Mouse (Mus musculus) adrenal gland, adult 8-10 months (tissue): Measurements from ENCODE around the gene Gm11146. TPM values are rescaled to one million over a fixed set of nuclear protein-coding genes. Genes with fewer than 3 reads are reported as not detected.
A peak's percentile ranks its signal among the peaks of the same experiment; 100 is the strongest.

ENCODE experiments used
- DNase-seq: peaks from one replicate; pipeline ENCODE4 v3.0.0; 2022
- total RNA-seq, 4 experiments: library from RNA; stranded (reverse); gene quantifications; 2 replicates each; pipeline ENCODE4 v1.2.4; 2022

The Gm11146 gene
- total RNA-seq: not detected

DNA sequence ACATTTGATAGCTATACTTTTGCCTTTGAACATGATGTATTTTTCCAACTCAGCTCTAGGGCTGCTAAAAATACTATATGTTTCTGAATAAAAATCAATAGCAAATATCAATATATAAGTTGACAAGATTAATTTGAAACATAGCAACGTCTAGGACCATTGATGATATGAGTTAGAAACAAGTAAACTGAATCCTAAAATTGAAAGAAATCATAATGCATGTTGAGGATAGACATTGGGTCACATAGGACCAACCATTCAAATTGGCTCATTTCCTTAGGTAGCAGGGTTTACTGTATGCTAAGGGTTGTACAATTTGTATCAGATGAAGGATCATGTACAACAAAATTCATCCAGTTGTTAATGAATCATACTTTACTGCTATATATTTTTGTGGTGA is at the start of gene Gm11146:
Gene Gm11146 (minus strand): TSS at position 101 of the 400 bp plus-strand sequence.
- DNase-seq: no peak

DNA sequence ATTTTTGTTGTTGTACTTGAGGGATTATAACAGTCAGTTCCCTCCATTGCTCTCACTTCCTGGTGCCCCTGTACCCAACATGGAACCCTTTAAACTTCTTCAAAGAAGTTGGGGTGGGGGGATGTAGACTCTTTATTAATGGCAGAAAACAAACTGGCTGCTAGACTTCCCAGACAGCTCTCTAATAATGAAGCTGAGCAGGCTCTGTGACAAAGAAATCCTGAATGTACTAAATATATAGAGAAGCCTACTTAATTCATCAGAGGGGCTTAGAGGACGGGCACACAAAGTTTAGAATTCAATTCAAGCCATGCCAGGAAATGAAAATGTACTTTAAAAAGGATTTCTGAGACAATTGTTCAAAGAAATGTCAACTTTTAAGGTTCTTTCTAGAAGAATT is 48.7 kb upstream of the Gm11146 start:
- no peak for DNase-seq

GRCm38 (mm10) chr16:77649006-77649405 is 47.1 kb upstream of the Gm11146 start:
- no peak for DNase-seq

- no peak for DNase-seq
Measured at GRCm38 (mm10) chr16:77648181-77648580, 46.3 kb upstream of the Gm11146 start.

DNA sequence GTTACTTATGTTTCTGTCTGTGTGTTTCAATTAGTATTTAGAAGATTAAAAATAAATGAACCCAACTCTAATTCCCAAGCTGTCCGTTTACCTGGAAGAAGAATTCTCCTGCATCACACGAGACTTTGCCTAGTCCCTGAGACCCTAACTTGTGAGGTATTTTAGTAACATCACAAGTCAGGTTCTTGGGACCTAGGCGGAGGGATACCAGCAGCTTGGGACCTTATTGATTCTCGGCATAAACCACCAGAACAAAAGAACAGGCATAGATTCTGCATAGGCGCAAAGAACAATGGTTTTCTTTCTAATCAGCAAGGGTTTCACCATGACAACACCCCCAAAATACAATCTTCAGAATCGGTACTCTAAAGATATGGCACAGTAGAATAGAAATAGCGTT is 44.3 kb upstream of the Gm11146 start:
- DNase-seq: no peak

- no peak for DNase-seq
Measured at GRCm38 (mm10) chr16:77644976-77645375, 43.1 kb upstream of the Gm11146 start.

DNA sequence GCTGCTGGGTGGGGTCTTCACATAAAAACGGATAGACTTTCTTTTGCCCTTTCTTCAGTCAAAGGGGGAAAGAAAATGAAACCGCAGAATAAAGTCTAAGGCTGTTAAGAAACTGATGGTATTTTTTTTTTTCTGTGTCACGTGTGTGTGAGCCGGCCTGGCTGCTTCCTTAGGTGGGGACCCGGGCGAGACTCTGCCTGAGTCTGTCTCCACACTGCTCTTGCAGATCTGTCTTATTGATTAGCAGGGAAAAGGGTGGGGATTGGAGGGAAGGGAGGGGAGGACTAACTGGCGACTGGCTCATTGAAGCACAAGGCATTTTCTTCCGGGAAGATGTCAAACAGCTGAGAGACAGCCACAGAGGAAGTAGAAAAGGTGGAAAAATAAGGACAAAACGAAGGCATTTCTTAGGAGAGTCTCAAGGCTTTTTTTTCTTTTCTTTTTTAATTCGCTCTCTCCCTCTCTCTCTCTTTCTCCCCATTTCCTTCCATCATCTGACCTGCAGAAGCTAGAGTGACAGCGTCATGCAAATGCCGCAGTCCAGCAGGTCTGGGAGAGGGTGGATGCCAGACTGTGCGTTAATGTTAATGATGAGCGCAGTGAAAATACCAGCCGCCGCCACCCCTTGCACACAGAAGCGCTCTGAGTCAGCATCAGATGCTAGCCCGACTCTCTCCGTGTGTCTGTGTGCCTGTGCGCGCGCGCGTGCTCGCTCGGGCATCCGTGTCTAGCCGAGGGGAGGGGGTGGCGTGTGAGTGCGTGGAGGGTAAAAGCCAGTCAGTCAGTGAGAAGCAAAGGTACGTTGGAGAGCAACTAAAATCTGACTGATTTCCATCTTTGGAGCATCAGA is 42.2 kb upstream of the Gm11146 start:
- peak; percentile 58 for DNase-seq

DNA sequence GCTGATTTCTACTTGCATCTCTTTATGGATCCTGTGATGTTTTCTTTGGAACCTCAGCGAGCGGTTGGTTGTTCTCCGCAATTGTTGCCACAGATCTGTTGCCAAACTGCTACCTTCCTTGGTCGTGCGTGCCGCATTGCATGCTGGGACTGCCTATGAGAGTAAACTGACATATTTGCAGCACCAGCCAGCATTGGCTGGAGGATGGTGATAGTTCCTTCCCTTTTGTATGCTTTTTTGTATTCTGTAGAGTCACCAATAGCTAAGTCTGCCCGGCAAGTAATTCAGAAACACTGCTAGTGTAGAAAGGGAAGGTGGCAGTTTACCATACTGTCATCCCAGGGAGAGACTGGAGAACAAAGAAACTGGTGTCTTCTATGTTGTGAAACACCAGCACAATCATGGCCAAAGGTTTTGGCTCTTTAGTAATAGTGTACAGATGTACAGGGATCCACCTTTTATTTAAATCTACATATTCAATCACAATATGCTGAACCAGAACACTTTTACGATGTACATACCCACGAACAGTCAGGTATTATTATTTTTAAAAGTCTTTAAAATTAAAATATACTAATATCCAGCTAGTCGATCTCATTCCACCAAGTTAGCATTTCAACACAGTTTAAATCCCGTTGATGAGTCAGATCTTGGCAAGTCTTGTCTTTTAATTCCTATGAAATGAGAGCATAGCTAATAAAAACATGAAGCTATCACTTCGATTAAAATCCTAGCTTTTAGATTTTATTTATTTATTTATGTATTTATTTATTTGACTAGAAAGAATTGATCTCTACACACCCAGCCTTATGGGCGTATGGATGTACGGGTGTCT is 41.4 kb upstream of the Gm11146 start:
- peak; percentile 19 for DNase-seq

DNA sequence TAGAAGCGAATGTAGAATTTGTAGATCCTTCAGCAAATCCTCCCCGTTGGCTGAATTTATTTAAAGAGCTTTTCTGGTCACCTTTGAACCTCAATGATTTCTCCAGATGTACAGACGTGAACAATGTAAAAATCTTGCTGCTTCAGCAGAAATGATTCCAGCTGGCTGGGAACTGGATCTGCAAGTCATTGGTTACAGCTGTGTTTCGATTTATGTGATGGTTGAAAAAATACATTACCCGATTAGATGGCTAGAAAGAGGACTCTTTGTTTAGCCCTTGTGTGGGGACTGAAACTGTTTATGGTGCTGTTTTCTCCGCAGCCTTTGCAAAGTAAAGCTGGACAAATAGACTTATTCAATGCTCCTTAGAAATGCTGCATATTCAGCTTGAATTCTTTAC is 34.6 kb upstream of the Gm11146 start:
- no peak for DNase-seq

DNA sequence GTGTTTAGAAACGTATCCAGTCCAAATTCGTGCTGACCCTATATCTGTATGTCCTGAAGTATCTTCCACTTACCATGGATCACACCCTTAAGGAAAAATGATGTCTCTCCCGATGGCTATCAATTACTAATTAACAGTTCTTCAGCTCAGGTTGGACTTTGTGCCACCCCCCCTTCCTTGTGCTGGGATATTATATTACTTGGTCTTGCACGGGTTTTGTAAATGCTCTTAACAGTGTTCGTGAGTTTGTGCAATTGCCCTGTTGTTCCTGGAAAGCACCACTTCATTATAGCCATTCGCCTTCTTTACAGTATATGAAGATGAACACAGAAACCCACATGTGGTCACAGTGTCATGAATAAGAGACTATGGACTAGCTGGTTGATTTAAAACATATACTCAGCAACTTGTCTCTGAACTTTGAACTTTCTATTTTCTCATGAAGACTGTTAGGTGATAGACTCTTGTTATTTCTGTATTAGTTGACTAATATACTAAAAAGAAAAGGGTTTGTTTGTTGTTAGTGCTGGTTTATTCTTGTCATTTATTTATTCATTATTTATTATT is 30.5 kb upstream of the Gm11146 start:
- no peak for DNase-seq

DNA sequence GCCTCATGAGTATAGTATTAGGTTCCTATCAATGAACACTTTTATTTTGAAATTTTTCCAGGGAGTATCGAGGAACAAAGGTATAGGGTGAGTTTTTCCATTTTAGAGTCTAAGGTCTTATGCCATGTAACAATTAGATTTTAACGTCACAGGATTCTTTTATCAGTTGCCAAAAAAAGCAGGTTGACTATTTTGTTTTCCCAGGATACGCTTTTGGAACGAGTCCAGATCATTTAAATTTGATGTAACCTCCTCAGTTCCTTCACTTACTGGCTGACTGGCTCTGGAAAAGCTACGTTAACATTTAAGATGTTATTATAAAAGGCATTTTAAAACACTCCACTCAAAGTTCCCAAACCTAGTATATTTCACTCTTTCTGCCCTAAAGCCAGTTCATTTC is 20.8 kb upstream of the Gm11146 start:
- DNase-seq: no peak

- no peak for DNase-seq
Measured at GRCm38 (mm10) chr16:77602581-77602980, 687 bp upstream of the Gm11146 start.

DNA sequence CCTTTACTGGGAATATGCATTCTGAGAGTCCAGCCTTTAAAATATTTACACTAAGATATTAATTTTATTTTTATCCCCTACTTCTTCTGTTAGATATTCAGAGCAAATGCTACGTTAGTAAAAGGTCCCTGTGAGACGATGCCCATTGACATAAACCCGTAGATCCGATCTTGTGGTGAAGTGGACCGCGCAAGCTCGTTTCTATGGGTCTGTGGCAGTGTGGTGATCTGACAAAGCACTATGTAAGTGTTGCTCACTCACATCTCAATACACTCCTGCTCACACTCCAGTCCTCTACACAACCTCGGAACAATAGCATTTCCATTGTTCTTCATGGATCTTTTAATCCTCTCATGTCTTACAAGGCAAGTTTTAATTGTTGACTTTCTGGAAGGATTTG is 3.1 kb downstream of the Gm11146 start:
- DNase-seq: no peak

DNA sequence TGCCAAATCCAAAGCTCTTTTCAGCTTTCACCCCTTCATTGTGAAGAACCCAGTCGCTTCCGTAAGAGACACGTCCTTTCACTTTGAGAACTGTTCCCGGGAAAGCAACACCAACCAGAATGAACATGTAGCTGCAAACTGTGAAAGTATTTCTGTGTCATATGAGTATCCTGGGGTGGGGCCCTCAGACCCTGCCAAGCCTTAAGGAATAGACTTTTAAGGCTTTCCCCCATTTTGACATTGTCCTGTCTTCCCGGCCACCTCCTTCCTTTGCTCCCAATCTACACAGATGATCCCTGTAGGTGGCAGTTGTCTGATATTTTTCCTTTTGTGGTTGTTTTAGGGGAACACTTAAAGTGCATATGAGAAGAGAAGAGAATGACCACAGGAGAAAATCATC is 5.3 kb downstream of the Gm11146 start:
- DNase-seq: no peak

GRCm38 (mm10) chr16:77595661-77596060 is 6.2 kb downstream of the Gm11146 start:
- no peak for DNase-seq

DNA sequence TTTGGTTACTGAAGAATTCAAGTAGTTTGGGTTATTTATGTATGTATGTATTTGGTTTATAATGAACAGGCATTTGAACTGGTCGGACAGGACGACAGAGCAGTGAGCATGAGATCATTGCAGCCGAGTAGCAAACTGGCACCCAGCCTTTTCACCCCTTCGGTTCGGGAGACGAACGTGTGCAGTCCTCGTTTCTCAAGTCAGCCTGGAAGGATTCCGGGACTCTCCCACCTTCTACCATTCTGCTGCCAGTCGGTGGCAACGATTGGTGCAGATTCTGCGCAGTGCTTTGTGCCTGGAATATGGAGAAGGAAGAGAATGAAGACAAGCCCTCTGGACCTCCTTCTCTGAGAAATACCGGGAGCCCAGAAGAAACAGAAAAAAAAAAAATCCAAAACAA is 7.3 kb downstream of the Gm11146 start:
- DNase-seq: peak; percentile 42

- DNase-seq: peak; percentile 49
Measured at GRCm38 (mm10) chr16:77593828-77594421, 8.0 kb downstream of the Gm11146 start.

- DNase-seq: no peak
Measured at GRCm38 (mm10) chr16:77592986-77593385, 8.9 kb downstream of the Gm11146 start.

- DNase-seq: no peak
Measured at GRCm38 (mm10) chr16:77573036-77573435, 28.9 kb downstream of the Gm11146 start.

DNA sequence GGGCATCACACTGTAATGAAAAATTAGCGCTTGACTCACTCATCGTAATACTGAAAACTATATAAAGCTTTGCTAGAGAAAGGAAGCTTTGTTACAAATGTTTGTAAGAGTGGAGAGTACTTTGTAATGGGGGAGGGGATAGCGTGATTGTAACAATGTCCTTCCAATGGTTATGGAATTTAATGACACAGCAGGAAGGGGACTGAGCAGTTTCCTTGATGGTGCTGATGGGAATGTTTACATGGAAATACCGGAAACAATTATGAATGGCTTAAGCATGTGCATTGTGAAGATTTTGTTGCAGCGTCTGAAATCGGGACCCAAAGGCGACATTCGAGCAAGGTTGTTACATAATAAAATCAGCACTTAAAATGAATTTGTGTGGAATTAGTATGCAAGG is 32.4 kb downstream of the Gm11146 start:
- no peak for DNase-seq

GRCm38 (mm10) chr16:77568384-77568783 is 33.5 kb downstream of the Gm11146 start:
- DNase-seq: no peak

GRCm38 (mm10) chr16:77562852-77563251 is 39.0 kb downstream of the Gm11146 start:
- no peak for DNase-seq
